ENCODE assay signal across 25 mouse cellular contexts in the genomic region with DNA sequence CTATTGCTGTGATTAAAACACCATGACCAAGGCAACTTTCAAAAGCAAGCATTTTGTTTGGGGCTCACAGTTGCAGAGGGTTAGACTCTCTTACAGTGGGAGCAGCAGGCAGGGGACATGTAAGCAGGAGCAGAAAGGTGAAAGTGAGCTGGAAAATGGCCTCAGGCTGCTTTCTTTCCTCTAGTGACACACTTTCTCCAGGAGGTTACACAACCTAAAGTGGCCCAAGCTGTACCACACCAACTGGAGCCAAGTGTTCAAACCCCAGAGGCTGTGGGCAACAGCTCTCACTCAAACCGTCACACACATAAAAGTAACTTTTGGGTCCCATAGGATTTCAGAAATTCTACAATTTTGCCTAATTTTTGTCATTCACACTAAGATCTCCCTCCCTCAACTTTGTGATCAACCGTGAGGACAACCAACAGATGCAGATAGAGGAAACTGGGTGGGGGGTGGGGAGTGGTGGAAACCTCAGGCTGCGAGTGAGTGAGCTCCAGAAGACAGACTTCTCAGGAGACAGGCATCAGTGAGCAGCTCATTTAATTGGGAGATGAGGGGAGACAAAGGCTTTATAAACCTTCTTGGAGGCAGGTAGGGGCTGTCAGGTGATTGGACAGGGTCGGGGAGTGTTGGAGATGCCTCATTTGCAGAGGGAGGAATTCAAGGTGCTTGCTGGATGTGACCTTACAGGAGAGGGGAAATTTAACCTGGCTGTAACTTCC. TPM values are rescaled to one million over a fixed set of nuclear protein-coding genes. Genes with fewer than 3 reads are reported as not detected.
DNase-seq lines count a peak whose midpoint lies in the region; ATAC-seq and TF ChIP-seq lines count a peak whose summit lies in the region.
"Had no signal": no experiment of that assay in that cellular context is flagged by ENCODE, and none has a peak within 500 bp of the region (broad histone marks: within the 10 kb centered on the region; RNA-seq: fewer than 3 reads in every experiment).

No protein-coding gene starts in this region.

- H3K27me3 ChIP-seq in spleen, adult 2 months (ENCODE audit: control insufficient read depth, insufficient read depth, low read length) = no peaks in the 10 kb centered on the region
- H3K27me3 ChIP-seq in neural tube, embryonic 15.5 days (replicated peaks) = no peaks in the 10 kb centered on the region
- H3K27me3 ChIP-seq in hindbrain, embryonic 11.5 days (ENCODE audit: control insufficient read depth, insufficient read depth, low read length) = no peaks in the 10 kb centered on the region
- H3K27me3 ChIP-seq: embryonic facial prominence, embryonic 15.5 days; hindbrain, embryonic 12.5 days; limb, embryonic 12.5 days; liver, embryonic 13.5 days; lung, embryonic 15.5 days; Patski had no signal

- H3K4me2 ChIP-seq in neural tube, embryonic 15.5 days = no peak overlapping the region
- H3K4me2 ChIP-seq in hindbrain, embryonic 11.5 days (replicated peaks; ENCODE audit: low read depth, low read length) = no peak overlapping the region
- H3K4me2 ChIP-seq: embryonic facial prominence, embryonic 15.5 days; hindbrain, embryonic 12.5 days; limb, embryonic 12.5 days; liver, embryonic 13.5 days; lung, embryonic 15.5 days had no signal

- no peak for TF ChIP-seq POLR2A in spleen, adult 2 months (IDR thresholded peaks at IDR 0.05; ENCODE audit: low read depth, low read length)

- H3K9ac ChIP-seq in neural tube, embryonic 15.5 days (replicated peaks) = no peak overlapping the region
- H3K9ac ChIP-seq in hindbrain, embryonic 11.5 days (ENCODE audit: low read depth, low read length) = no peak overlapping the region
- H3K9ac ChIP-seq: embryonic facial prominence, embryonic 15.5 days; forebrain, postnatal 0 days; hindbrain, embryonic 12.5 days; limb, embryonic 12.5 days; liver, embryonic 13.5 days; lung, embryonic 15.5 days had no signal

- H3K9me3 ChIP-seq in neural tube, embryonic 15.5 days (replicated peaks) = no peaks in the 10 kb centered on the region
- H3K9me3 ChIP-seq in hindbrain, embryonic 11.5 days (ENCODE audit: control insufficient read depth, low read length) = no peaks in the 10 kb centered on the region
- H3K9me3 ChIP-seq: embryonic facial prominence, embryonic 15.5 days; forebrain, embryonic 10.5 days; heart, embryonic 10.5 days; hindbrain, embryonic 12.5 days; limb, embryonic 12.5 days; liver, embryonic 13.5 days; lung, embryonic 15.5 days; midbrain, embryonic 10.5 days had no signal

- DNase-seq in kidney, adult 18-20 months = peak; percentile 9
- DNase-seq in kidney, postnatal 10 days = no peak
- peak; percentile 29 to 36 for DNase-seq in spleen, adult 2 months (ENCODE audit: low read depth in 1 of 2, low spot score in 2 of 2)
- no peak for DNase-seq in spleen, postnatal 10 days (ENCODE audit: low spot score in 2 of 2)
- DNase-seq in hindbrain, embryonic 11.5 days (ENCODE audit: low spot score) = no peak
- DNase-seq: adrenal gland, postnatal 25 days; cerebellum, adult 11-12 months; cerebellum, postnatal 25 days; forebrain, postnatal 0 days; gastrocnemius, postnatal 36 days; liver, embryonic 13.5 days; lung, postnatal 4 days; right cerebral cortex, adult 18-20 months; thymus, postnatal 14 days had no signal

- no peak overlapping the region for H3K4me3 ChIP-seq in spleen, adult 2 months (ENCODE audit: extremely low read depth, insufficient read depth, insufficient read length)
- no peak overlapping the region for H3K4me3 ChIP-seq in neural tube, embryonic 15.5 days (replicated peaks)
- H3K4me3 ChIP-seq in hindbrain, embryonic 11.5 days (ENCODE audit: low read depth, low read length) = no peak overlapping the region
- H3K4me3 ChIP-seq: embryonic facial prominence, embryonic 15.5 days; forebrain, embryonic 10.5 days; heart, embryonic 10.5 days; hindbrain, embryonic 12.5 days; limb, embryonic 12.5 days; liver, embryonic 13.5 days; lung, embryonic 15.5 days; midbrain, embryonic 10.5 days had no signal

- H3K36me3 ChIP-seq in spleen, adult 2 months (ENCODE audit: control insufficient read depth, insufficient read depth, low read length) = no peaks in the 10 kb centered on the region
- H3K36me3 ChIP-seq in neural tube, embryonic 15.5 days = no peaks in the 10 kb centered on the region
- no peaks in the 10 kb centered on the region for H3K36me3 ChIP-seq in hindbrain, embryonic 11.5 days (ENCODE audit: control insufficient read depth, insufficient read depth, low read length)
- H3K36me3 ChIP-seq: embryonic facial prominence, embryonic 15.5 days; forebrain, embryonic 10.5 days; heart, embryonic 10.5 days; hindbrain, embryonic 12.5 days; limb, embryonic 12.5 days; liver, embryonic 13.5 days; lung, embryonic 15.5 days; midbrain, embryonic 10.5 days had no signal

- peak overlapping the region; percentile 81 for H3K27ac ChIP-seq in spleen, adult 2 months (ENCODE audit: insufficient read depth, low read length)
- no peak overlapping the region for H3K27ac ChIP-seq in neural tube, embryonic 15.5 days (replicated peaks)
- H3K27ac ChIP-seq in hindbrain, embryonic 11.5 days (ENCODE audit: low read depth, low read length) = no peak overlapping the region
- H3K27ac ChIP-seq: embryonic facial prominence, embryonic 15.5 days; forebrain, embryonic 10.5 days; heart, embryonic 10.5 days; hindbrain, embryonic 12.5 days; limb, embryonic 12.5 days; liver, embryonic 13.5 days; lung, embryonic 15.5 days; midbrain, embryonic 10.5 days had no signal

- TF ChIP-seq CTCF in spleen, adult 2 months (IDR thresholded peaks at IDR 0.05; ENCODE audit: extremely low read depth, insufficient read depth, insufficient read length, insufficient replicate concordance) = no peak

- ATAC-seq in granulocyte monocyte progenitor cell, adult 5-6 weeks (replicated peaks; ENCODE audit: poor library complexity, severe bottlenecking) = peak; percentile 55
- no peak for ATAC-seq in neural tube, embryonic 15.5 days (ENCODE audit: low FRiP score)
- no peak for ATAC-seq in hindbrain, embryonic 11.5 days (ENCODE audit: low FRiP score)
- ATAC-seq: forebrain, postnatal 0 days; inflammation-experienced regulatory T-cells, adult 6 months; Patski had no signal

- WGBS in spleen, adult 2 months = 20% methylated on average over 4 of the region's 4 CpGs
- 69% methylated on average over 4 of the region's 4 CpGs for WGBS in neural tube, embryonic 15.5 days
- WGBS in hindbrain, embryonic 11.5 days = 60% methylated on average over 4 of the region's 4 CpGs

- H3K4me1 ChIP-seq in spleen, adult 2 months (ENCODE audit: control insufficient read depth, insufficient read depth, insufficient read length) = peaks cover 5% of the 10 kb centered on the region; the same call in 1 of the 2 replicates
- no peaks in the 10 kb centered on the region for H3K4me1 ChIP-seq in neural tube, embryonic 15.5 days
- no peaks in the 10 kb centered on the region for H3K4me1 ChIP-seq in hindbrain, embryonic 11.5 days (replicated peaks; ENCODE audit: control insufficient read depth, insufficient read depth, low read length)
- H3K4me1 ChIP-seq: embryonic facial prominence, embryonic 15.5 days; forebrain, embryonic 10.5 days; hindbrain, embryonic 12.5 days; limb, embryonic 12.5 days; lung, embryonic 15.5 days; midbrain, embryonic 10.5 days had no signal

RNA-seq across cellular contexts. Expression of a gene that starts 1.5 kb away (rescaled TPM):
- polyA plus RNA-seq in spleen, adult 2 months (2012; rRNA removed) = 8.8 and 10.0 TPM in 2 replicates
- total RNA-seq in granulocyte monocyte progenitor cell, adult 5-6 weeks (2014; fragmentation: Nextera tagmentation) = 18.5 and 19.7 TPM in 2 replicates
- 21.6 and 24.5 TPM in 2 replicates for total RNA-seq in granulocyte monocyte progenitor cell, adult 5-6 weeks (2017)
- 17.1 and 21.0 TPM in 2 replicates for polyA plus RNA-seq in neural tube, embryonic 15.5 days (2015; fragmentation: Nextera tagmentation; extraction: Ambion mirVana)
- 35.1 and 38.0 TPM in 2 replicates for polyA plus RNA-seq in hindbrain, embryonic 11.5 days (2014; fragmentation: Nextera tagmentation; extraction: Ambion mirVana)

RNA-seq across cellular contexts. Expression of a gene that starts 37.4 kb away (rescaled TPM):
- polyA plus RNA-seq in spleen, adult 2 months (2012; rRNA removed) = 9.3 and 14.8 TPM in 2 replicates
- total RNA-seq in granulocyte monocyte progenitor cell, adult 5-6 weeks (2014; fragmentation: Nextera tagmentation) = 42.7 and 66.3 TPM in 2 replicates
- total RNA-seq in granulocyte monocyte progenitor cell, adult 5-6 weeks (2017) = 66.5 and 78.6 TPM in 2 replicates
- 13.4 and 14.8 TPM in 2 replicates for polyA plus RNA-seq in neural tube, embryonic 15.5 days (2015; fragmentation: Nextera tagmentation; extraction: Ambion mirVana)
- 20.8 and 24.0 TPM in 2 replicates for polyA plus RNA-seq in hindbrain, embryonic 11.5 days (2014; fragmentation: Nextera tagmentation; extraction: Ambion mirVana)

Comparison
In these comparisons a context has a peak if more than half of its experiments do, and no peak if none do; other contexts are left out.
1. DNase-seq: peak in kidney, adult 18-20 months (single experiment) and spleen, adult 2 months (2 of 2); none in kidney, postnatal 10 days (single experiment), spleen, postnatal 10 days (0 of 2) and hindbrain, embryonic 11.5 days (single experiment).